Mouse (Mus musculus) cerebellum, adult 11-12 months (tissue): ENCODE measurements at regions not wholly inside any gene's neighbourhood (a gene's known extent, or its start where the extent isn't known, plus 50 kb on each side); places are given as distances from the start of the nearest gene placed in this dataset.

ENCODE experiments used
- DNase-seq: peaks from one replicate; pipeline ENCODE4 v3.0.0; 2022

DNA sequence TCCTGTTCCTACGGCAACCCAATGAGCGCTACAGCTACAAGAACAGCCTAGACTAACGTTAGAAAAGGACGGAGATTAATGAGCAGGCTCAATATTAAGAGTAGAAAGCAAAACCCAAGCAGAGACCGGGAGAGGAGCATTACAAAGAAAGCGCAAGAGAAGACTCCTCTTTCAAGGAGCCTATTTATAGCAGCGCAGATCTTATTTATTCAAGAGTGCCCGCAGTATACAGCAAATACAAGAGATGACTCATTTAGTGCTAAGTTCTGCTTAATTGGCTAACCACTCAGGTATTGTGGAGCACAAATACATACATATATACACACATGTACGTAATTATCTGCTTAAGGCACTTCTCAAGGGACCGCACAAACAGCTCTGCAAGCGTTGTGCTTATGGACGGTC lies 377.2 kb downstream of the Gpd2 start:
- DNase-seq, result no peak

DNA sequence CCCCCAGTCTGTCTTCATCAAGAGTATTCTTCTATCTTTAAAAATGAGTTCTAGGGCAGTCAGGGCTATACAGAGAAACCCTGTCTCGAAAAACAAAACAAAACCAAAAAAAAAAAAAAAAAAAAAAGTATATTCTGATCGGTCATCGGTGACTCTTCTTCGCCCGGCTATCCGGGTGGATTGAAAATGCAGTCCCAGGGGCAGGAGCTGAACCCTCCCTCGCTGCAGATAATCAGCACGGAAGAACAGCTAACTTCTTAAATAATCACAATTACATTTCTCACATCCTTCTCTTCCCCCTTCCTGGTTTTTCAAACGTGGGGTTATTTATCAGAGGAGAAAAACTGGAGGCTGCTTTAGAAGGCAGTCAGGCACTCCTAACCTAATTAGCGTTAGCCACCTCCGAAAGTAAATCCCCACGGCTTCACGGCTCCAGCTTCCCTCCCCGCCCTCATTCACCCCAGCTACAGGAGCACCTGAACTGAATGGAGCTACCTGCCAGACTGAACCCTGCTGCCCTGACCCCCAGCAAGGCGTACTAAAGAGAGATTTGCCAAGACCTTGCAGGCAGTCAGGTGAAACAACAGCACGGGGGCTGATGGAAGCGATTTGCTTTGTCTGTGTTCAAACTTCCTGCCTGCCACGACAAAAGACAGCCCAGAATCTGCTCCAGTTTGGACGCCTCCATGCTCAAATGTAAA lies 379.2 kb downstream of the Gpd2 start:
- peak; percentile 6 for DNase-seq

DNA sequence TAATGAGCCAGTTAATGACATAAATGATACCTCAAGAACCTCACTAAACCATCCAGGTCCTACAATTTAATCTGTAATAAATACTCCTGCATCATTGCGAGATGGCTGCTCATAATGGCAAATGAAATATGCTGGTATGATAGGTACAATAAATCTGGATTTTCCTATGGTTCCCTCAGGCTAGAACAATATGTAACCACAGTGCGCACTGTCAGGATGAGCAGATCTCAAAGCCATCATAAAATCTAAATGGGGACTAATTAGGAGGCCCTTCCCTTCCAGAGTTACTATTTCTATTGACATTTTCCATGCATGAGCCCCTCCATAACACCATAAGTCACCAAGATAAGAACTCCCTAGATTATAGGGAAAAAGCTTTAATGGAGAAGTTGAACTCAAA lies 379.8 kb downstream of the Gpd2 start:
- DNase-seq, result no peak

DNA sequence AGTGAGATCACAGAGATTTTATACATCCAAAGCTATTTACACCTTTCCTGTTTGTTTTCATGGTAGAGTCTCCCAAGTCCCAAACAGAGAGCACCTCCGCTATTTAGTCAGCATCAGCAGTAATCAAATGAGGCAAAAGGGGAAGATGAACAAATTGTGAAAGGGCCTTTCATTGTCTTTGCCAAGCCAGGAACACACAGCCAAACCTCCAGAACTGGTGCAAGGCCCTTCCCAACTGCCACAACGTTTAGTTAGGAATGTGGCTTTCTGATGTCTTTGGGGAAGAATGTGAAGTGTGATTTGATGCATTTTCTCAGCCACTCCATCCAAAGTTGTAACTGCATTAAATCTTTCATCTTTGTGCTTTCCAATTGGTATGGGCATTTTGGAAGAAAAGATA lies 353.6 kb upstream of the Galnt5 start:
- DNase-seq, result no peak

DNA sequence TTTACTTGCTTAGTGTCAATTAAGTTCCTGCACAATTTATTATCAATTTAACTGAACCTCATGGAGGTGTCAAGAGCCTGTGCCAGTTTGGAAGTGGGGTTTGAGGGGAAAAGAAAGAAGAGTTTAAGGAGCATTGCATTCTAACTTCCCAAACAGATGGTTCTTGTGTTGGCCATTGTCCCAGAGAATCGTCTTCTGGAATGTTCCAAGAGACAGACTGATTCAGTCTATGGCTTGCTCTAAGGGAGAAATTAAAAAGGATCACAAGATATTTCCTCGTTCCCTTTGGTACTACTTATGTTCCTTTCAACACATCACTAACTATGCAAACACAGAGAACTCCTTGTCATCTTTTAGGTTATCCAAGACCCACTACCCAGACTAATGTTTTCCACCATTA lies 353.1 kb upstream of the Galnt5 start:
- DNase-seq, result no peak

DNA sequence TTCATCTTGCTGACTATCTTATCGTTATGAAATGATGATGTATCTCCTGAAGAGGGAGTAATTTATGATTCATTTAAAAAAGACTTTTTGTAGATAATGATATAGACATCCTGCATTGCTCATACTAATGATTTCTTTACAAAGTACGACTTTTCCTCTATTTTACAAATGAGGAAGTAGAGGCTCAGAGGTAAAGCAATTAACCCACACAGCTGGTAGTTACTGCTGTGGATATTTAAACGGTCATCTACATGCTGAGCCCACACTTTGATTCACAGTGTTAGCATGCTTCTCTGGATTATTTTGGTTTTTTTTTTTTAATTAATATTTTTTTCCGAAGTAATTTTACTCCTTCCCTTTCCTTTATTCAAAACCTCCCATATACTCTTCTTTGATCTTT lies 348.7 kb upstream of the Galnt5 start:
- no peak for DNase-seq

DNA sequence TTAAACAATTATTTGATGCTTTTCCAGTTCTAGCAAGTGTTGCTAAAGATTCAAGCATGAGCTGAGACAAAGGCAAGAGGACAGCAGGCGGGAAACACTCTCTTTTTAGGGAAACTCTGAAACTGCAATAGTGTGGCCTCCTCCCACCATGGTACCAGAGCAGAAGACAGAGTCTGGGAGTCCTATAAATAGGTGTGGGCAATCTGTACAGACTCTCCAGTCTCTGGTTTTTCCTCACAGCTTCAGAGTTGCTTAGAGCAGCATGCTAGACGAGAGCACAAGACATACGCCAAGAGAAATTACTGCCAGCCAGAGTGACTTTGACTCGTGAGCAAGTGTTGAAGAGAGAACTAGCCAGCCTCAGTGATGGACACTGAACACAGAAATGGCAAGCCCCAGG lies 340.3 kb upstream of the Galnt5 start:
- DNase-seq, result no peak

DNA sequence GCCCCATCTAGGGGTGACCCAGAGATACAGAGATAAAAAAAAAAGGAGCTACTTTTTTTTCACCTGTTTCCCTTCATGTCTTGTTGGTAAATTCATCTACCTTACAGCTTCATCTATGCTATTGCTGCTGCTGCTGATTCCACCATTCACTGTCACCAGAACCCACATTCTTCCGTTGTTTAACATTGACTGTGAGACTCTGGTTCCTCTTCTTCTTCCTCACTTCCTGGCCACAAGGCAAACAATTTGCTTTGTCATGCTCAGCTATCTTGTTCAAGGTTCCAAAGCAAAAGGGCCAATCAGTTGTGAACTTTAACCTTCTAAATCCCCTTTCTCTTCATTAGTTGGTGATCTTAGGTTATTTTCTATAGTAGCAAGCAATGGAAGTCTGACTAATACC lies 335.8 kb upstream of the Galnt5 start:
- no peak for DNase-seq

DNA sequence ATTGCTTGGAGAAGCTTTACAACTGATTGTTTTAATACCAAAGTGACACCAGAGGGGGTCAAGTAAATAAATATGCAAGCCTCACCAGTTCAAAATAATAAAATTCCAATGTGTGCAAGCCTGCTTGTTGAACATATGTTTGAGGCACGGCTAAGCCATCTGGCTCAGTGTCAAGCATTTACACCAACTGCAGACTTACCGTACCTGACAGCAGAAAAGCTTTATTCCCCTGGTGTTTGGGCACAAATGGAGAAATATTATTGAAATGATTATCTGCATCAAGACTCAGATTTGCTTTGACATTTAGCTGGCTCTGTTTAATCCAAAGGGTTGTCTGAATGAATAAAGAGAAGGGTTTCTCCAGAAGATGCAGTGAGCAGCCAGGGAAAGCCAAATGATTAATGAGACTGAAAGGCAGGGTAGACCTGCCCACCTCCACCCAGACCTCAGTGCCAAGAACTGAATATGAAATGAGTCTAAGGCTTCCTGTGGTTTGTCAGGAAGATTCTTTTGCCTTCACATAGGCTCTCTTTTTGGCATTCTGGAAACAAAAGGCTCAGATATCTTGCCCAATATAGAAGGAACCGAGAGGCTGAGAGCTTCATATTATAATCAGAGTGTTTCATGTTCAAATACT lies 325.6 kb upstream of the Galnt5 start:
- DNase-seq, result peak; percentile 47

DNA sequence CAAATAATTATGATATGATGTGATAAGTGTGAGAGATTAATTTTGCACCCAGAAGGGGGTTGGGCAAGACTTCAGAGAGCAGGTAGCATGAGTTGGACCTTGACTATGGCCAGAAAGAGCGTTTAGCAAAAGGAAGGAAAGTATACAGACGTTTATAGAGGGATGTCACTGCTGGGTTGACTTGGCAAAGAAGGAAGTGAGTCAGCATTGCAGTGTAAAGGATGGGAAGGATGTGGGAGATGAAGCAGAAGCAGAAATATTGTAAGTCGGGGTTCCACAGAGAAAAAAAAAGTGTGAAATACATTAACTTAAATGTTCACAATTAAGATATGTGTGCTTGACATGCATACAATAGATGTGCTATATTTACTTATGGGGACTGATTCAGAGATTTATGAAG lies 307.8 kb upstream of the Galnt5 start:
- DNase-seq, result no peak

DNA sequence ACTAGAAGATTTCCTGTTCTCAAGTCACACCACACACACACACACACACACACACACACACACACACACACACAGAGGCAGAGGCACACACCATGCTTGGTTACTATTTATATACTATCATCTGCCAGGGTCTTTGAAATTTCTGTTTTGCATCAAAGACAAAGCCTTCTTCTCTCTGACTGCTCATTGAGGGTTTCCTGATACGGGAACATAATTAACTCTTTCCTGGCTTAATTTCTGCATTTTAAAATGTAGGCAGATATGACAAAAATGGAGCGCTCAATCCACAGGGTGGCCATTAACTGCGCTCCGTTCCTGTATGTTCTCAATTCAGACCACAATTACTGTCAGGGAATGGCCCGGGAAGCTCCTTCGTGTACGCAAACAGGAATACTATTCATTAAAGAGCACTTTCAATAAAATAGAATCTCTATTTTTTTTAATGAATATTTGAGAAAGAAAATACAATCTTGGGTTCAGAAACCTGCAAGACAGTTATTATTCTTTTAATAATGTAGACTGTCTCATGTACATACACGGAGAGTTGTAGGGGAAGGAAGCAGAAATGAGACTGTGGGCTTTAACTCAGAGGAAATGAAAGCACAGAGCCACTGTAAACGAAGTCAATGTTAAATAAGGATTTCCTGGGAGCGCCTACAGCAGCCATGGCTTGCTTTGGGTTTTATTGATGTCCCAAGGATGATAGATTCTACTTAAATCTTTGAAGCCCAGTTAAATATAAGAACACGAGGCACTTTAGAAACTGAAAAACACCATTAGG lies 300.5 kb upstream of the Galnt5 start:
- DNase-seq, result no peak

DNA sequence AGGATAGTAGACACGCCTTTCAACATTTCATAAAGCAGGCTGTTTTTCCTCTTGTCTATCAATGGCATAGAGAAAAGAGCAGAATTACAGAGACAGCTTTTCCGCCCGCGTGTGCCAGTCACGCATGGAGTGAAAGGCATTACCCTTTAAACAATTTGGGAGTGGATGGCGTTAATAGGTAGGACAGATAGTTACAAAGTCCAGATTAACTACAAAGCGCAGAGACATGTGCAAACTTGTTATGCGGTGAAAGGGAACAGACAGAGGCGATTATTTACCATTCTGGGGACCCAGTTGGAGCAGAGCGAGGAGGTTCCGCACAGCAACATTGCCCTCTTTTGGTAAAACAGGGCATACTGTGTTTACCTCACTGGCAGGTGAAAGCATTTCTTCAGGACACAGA lies 299.0 kb upstream of the Galnt5 start:
- DNase-seq, result peak; percentile 39

DNA sequence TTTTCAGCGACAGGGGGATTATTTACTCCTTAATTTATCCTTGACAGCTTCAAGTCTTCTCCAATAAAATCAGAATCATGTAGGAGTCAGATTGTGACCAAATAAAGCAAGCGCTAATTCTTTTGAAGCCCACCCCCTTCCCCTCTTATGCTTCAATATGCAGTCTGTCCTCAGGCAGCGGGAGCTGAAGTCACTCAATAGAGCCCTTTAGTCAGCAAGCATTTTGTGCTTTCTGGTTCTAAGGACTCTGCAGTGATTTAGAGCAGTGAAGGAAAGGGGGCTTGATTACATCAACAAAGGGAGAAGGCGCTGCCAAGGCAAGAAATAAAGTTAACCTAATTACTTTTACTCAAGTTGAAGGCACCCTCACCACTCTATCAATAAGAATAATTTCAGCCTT lies 298.5 kb upstream of the Galnt5 start:
- no peak for DNase-seq

DNA sequence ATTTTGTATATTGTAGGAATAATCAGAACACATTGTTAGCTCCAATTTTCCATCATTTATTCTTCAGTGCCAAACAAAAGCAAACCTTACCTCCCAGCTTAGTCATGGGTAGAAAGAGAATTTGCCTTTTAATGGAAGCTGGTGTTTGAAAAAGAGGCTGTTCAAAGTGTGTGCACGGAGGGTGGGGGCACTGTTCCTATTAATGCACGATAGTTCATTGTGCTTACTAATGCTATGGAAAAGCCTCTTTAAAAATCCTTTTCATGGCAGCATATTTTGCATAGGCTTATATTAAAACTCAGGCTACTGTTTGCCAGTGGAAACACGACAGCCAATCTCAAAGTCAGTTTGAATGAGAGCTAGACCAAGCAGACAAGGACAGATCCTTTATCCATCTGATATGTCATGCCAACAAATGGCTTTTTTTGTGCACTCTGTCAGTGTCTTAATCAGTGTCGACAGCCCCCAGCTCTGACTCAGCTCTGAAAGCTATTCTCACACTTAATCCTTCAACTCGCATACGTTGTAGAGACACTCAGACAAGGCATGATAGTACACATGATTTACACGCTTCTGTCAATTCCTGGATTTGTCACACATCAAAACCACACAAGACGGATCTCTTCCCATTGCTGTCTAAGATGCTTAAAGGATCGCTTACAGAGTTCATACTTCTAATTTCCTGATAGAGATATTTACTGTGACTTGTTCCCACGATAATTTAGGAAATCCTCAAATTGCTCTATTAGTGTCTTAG lies 280.8 kb upstream of the Galnt5 start:
- DNase-seq, result no peak
